Mouse (Mus musculus) 3T3-L1 (cell line): ENCODE measurements around the gene Tnnt1.
A peak's percentile ranks its signal among the peaks of the same experiment; 100 is the strongest.

Experiments used
- DNase-seq: peaks from one replicate; pipeline ENCODE4 v3.0.0-alpha.2; 2015; ENCODE audit warnings: low read depth, low spot score

Gene Tnnt1

GRCm38 (mm10) chr7:4521231-4522003 lies 5.2 kb upstream of the Tnnt1 start:
- DNase-seq, result no peak

- no peak for DNase-seq
These were observed 2.3 kb upstream of the Tnnt1 start for GRCm38 (mm10) chr7:4518487-4518886.

GRCm38 (mm10) chr7:4515853-4516252 lies 329 bp downstream of the Tnnt1 start:
- no peak for DNase-seq

- DNase-seq, result no peak
These were observed 2.1 kb downstream of the Tnnt1 start for GRCm38 (mm10) chr7:4513829-4514712.

GRCm38 (mm10) chr7:4513236-4513635 lies 2.9 kb downstream of the Tnnt1 start:
- peak; percentile 55 for DNase-seq

- no peak for DNase-seq
These were observed 4.5 kb downstream of the Tnnt1 start for GRCm38 (mm10) chr7:4511489-4512224.

- DNase-seq, result peak; percentile 46
These were observed 6.1 kb downstream of the Tnnt1 start for GRCm38 (mm10) chr7:4509863-4510608.

GRCm38 (mm10) chr7:4508739-4509116 lies 7.5 kb downstream of the Tnnt1 start:
- no peak for DNase-seq

GRCm38 (mm10) chr7:4508062-4508738 lies 8.0 kb downstream of the Tnnt1 start:
- DNase-seq, result no peak

GRCm38 (mm10) chr7:4507220-4507619 lies 9.0 kb downstream of the Tnnt1 start:
- no peak for DNase-seq

- no peak for DNase-seq
These were observed 11.3 kb downstream of the Tnnt1 start for GRCm38 (mm10) chr7:4504646-4505435.

- DNase-seq, result no peak
These were observed 12.3 kb downstream of the Tnnt1 start for GRCm38 (mm10) chr7:4503858-4504257.

GRCm38 (mm10) chr7:4503100-4503499 lies 13.1 kb downstream of the Tnnt1 start:
- no peak for DNase-seq

GRCm38 (mm10) chr7:4502421-4503090 lies 13.6 kb downstream of the Tnnt1 start:
- DNase-seq, result peak; percentile 80

GRCm38 (mm10) chr7:4501558-4502397 lies 14.4 kb downstream of the Tnnt1 start, which contains the start of gene Ppp1r12c:
TSS of gene Ppp1r12c (minus strand) at chr7:4501680.
- DNase-seq, result peak; percentile 86

GRCm38 (mm10) chr7:4500892-4501471 lies 15.2 kb downstream of the Tnnt1 start:
- peak; percentile 44 for DNase-seq

GRCm38 (mm10) chr7:4499034-4499433 lies 17.1 kb downstream of the Tnnt1 start:
- DNase-seq, result no peak

- DNase-seq, result peak; percentile 6
These were observed 17.9 kb downstream of the Tnnt1 start for GRCm38 (mm10) chr7:4498251-4498650.
